Mouse (Mus musculus): ENCODE data around the gene Gm20604. TPM values are rescaled to one million over a fixed set of nuclear protein-coding genes. Genes with fewer than 3 reads are reported as not detected.

Gm20604 gene
- polyA plus RNA-seq, 1 experiment: 3.6 TPM

- WGBS: 73% methylated on average over 4 of the region's 4 CpGs
- DNase-seq (ENCODE audit: low read depth, low spot score): no peak
Measured at GRCm38 (mm10) chr12:102710851-102711375, 47.6 kb downstream of the Gm20604 start.

- DNase-seq (ENCODE audit: low read depth, low spot score): no peak
- 85% methylated on average over 5 of the region's 5 CpGs for WGBS
Measured at GRCm38 (mm10) chr12:102709896-102710295, 48.6 kb downstream of the Gm20604 start.

- no peak for DNase-seq (ENCODE audit: low read depth, low spot score)
- 49% methylated on average over 11 of the region's 11 CpGs for WGBS
Measured at GRCm38 (mm10) chr12:102708220-102708619, 50.3 kb downstream of the Gm20604 start.

GRCm38 (mm10) chr12:102706833-102707463 is 51.5 kb downstream of the Gm20604 start:
- DNase-seq (ENCODE audit: low read depth, low spot score): no peak
- WGBS: 60% methylated on average over 10 of the region's 10 CpGs

GRCm38 (mm10) chr12:102705906-102706640 is 52.4 kb downstream of the Gm20604 start:
- 81% methylated on average over 6 of the region's 6 CpGs for WGBS

GRCm38 (mm10) chr12:102705216-102705871 is 53.1 kb downstream of the Gm20604 start:
- no peak for DNase-seq (ENCODE audit: low read depth, low spot score)

More at GRCm38 (mm10) chr12:102705906-102706640, 52.4 kb downstream of the Gm20604 start:
- no peak for DNase-seq (ENCODE audit: low read depth, low spot score)

GRCm38 (mm10) chr12:102704457-102705198 is 53.8 kb downstream of the Gm20604 start, which contains the start of gene Itpk1:
Itpk1 (minus strand) TSS chr12:102704930.
- 3% methylated on average over 98 of the region's 105 CpGs for WGBS
- DNase-seq (ENCODE audit: low read depth, low spot score): no peak

More at GRCm38 (mm10) chr12:102705216-102705871, 53.1 kb downstream of the Gm20604 start:
- WGBS: 2% methylated on average over 45 of the region's 45 CpGs

- no peak for DNase-seq (ENCODE audit: low read depth, low spot score)
Measured at GRCm38 (mm10) chr12:102703921-102704408, 54.5 kb downstream of the Gm20604 start.

GRCm38 (mm10) chr12:102703441-102703840 is 55.0 kb downstream of the Gm20604 start:
- 42% methylated on average over 6 of the region's 6 CpGs for WGBS
- DNase-seq (ENCODE audit: low read depth, low spot score): no peak

More at GRCm38 (mm10) chr12:102703921-102704408, 54.5 kb downstream of the Gm20604 start:
- 7% methylated on average over 17 of the region's 17 CpGs for WGBS

- DNase-seq (ENCODE audit: low read depth, low spot score): no peak
- WGBS: 7% methylated on average over 4 of the region's 4 CpGs
Measured at GRCm38 (mm10) chr12:102703111-102703412, 55.4 kb downstream of the Gm20604 start.

- no peak for DNase-seq (ENCODE audit: low read depth, low spot score)
- WGBS: 16% methylated on average over 15 of the region's 15 CpGs
Measured at GRCm38 (mm10) chr12:102702356-102703110, 55.9 kb downstream of the Gm20604 start.

GRCm38 (mm10) chr12:102701691-102702207 is 56.7 kb downstream of the Gm20604 start:
- DNase-seq (ENCODE audit: low read depth, low spot score): no peak
- WGBS: 54% methylated on average over 5 of the region's 5 CpGs

- WGBS: 70% methylated on average over 12 of the region's 12 CpGs
- DNase-seq (ENCODE audit: low read depth, low spot score): no peak
Measured at GRCm38 (mm10) chr12:102700453-102700852, 58.0 kb downstream of the Gm20604 start.

- WGBS: 65% methylated on average over 1 of the region's 1 CpGs
- no peak for DNase-seq (ENCODE audit: low read depth, low spot score)
Measured at GRCm38 (mm10) chr12:102699156-102699555, 59.3 kb downstream of the Gm20604 start.

GRCm38 (mm10) chr12:102698089-102698684 is 60.3 kb downstream of the Gm20604 start:
- no peak for DNase-seq (ENCODE audit: low read depth, low spot score)
- 57% methylated on average over 1 of the region's 1 CpGs for WGBS

GRCm38 (mm10) chr12:102697381-102697780 is 61.1 kb downstream of the Gm20604 start:
- no peak for DNase-seq (ENCODE audit: low read depth, low spot score)
- 74% methylated on average over 7 of the region's 7 CpGs for WGBS

GRCm38 (mm10) chr12:102696635-102697354 is 61.7 kb downstream of the Gm20604 start:
- DNase-seq (ENCODE audit: low read depth, low spot score): no peak
- WGBS: 68% methylated on average over 14 of the region's 14 CpGs
